Mouse (Mus musculus) adrenal gland, postnatal 36 days (tissue): ENCODE data around the gene Slc38a10. TPM values are rescaled to one million over a fixed set of nuclear protein-coding genes. Genes with fewer than 3 reads are reported as not detected.

ENCODE experiments used
- DNase-seq, 2 experiments: peaks; one replicate each; pipeline ENCODE4 v3.0.0; 2021; ENCODE audit warnings: mixed read lengths in 1 of 2
- microRNA-seq: library from miRNA; unstranded; fragments of <30 nt; microRNA quantifications from one replicate; pipeline ENCODE4 v1.2.0, GENCODE M21; 2021
- total RNA-seq, 2 experiments: library from RNA; stranded (reverse); gene quantifications; 2 replicates each; pipeline ENCODE4 v1.2.3; 2021

The Slc38a10 gene
- total RNA-seq, 2 experiments from 2014 or later, result 156 to 163 TPM

- DNase-seq, result no peak
Measured at GRCm38 (mm10) chr11:120055953-120056732, 95.0 kb downstream of the Slc38a10 start.

Small RNAs within 50 kb of the gene (microRNA-seq; reads per million reads assigned to microRNA genes)
- not detected for gene Gm25948

Other genes with a start within 250 kb of the Slc38a10 start
- gene Chmp6, start 237.9 kb downstream of the Slc38a10 start, total RNA-seq, result 10 to 100 TPM; 31.9 to 37.6 TPM
- 10 to 100 TPM; 11.3 to 24.0 TPM for gene Baiap2, start 208.6 kb downstream of the Slc38a10 start, total RNA-seq
- gene Aatk, start 104.2 kb downstream of the Slc38a10 start, total RNA-seq, result 10 to 100 TPM in 1 of 2 experiments, 1 to 10 TPM in 1; 9.2 to 13.2 TPM
- 100 to 1,000 TPM in 1 of 2 experiments, 10 to 100 TPM in 1; 35.5 to 207 TPM for gene Cep131, start 64.5 kb downstream of the Slc38a10 start, total RNA-seq
- gene Tepsin, start 52.6 kb downstream of the Slc38a10 start, total RNA-seq, result 10 to 100 TPM; 11.5 to 12.7 TPM
- gene Ndufaf8, start 52.4 kb downstream of the Slc38a10 start, total RNA-seq, result 10 to 100 TPM; 59.9 to 69.4 TPM
- 10 to 100 TPM; 17.5 TPM for gene Bahcc1, start 81.6 kb upstream of the Slc38a10 start, total RNA-seq
- gene Actg1, start 197.2 kb upstream of the Slc38a10 start, total RNA-seq, result 1,000 to 10,000 TPM; 1,356 to 1,461 TPM
- gene Fscn2, start 210.2 kb upstream of the Slc38a10 start, total RNA-seq, result under 1 TPM in 1 of 2 experiments, not detected in 1; 0.59 TPM
- gene Faap100, start 227.4 kb upstream of the Slc38a10 start, total RNA-seq, result 10 to 100 TPM; 21.3 to 32.1 TPM